Mouse (Mus musculus) thymus, postnatal 10 days (tissue): ENCODE measurements around the gene Thbs4.

ENCODE experiments used
- DNase-seq, 2 experiments: peaks; one replicate each; pipeline ENCODE4 v3.0.0; 2021; ENCODE audit warnings: low spot score in 2 of 2

Thbs4 gene

GRCm38 (mm10) chr13:92760519-92760918 is 34.1 kb downstream of the Thbs4 start:
- no peak for DNase-seq

GRCm38 (mm10) chr13:92759096-92759495 is 35.5 kb downstream of the Thbs4 start:
- DNase-seq, result no peak

DNA sequence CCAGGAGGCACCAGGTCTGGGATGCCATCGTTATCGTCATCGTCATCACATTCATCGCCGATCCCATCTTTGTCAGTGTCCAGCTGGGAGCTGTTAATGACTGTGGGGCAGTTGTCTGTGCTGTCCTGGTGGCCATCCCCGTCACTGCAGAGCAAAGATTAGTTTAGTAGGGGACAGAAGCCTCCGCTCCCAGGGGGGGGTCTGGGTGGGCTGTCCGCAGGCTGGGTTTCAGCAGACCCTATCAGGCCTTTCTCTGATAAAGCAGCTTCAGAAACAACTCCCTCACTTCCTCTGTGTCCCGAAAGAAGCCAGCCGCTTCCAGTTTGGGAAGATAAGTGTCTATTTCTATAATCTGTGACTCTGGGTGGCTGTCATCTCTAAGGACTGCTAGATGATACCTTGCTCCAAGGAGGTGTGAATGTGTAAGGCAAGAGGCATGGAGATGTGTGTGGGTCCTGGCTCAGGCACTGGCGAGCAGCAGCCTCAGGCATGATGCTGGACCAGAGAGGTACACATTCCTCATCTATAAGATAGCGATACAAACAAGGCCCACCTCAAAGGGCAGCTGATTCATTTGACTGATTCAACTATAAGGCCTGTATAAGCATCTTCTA is 36.5 kb downstream of the Thbs4 start:
- DNase-seq, result no peak

- no peak for DNase-seq
Observed at GRCm38 (mm10) chr13:92755036-92755435, 39.6 kb downstream of the Thbs4 start.

GRCm38 (mm10) chr13:92753676-92754075 is 40.9 kb downstream of the Thbs4 start:
- no peak for DNase-seq

DNA sequence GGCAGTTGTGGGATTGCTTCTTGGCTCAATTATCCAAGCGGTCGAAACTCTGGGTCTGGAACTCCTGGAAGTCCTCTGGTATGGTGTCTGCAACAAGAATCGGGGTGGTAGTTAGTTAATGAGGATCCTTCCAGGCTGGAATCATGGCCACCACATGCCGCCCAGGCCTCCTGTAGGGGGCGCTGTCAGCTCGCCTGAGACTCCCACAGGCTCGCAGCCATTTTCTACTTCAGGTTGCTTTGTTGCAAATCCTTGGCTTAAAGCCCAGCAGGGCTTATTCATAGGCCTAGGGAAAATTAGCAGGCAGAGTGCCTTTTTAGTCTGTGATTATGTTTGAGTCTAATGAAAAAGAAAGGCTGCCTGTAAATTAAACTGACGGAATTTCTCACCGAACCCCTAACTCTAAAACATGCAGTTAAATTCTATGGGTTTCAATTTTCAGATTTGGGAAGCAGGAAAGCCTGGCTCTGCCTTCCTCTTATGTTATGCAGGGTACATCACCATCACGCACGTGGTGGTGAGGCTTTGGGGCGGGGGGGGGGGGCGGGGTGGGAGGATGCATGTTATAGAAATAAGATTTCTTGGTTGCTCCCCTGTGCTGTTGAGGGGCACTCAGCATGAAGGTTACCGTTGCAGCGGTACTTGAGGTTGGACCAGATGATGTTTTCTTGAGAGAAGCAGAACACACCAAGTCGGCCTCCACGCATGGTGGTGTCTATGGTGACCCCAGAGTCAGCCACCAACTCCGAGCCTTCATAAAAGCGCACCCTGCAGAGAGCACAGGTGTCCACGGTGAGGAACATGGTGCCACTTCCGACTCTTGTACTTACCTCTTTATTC is 42.7 kb downstream of the Thbs4 start:
- no peak for DNase-seq

GRCm38 (mm10) chr13:92750976-92751518 is 43.6 kb downstream of the Thbs4 start:
- peak; percentile 46 to 76 for DNase-seq

GRCm38 (mm10) chr13:92743337-92743736 is 51.3 kb downstream of the Thbs4 start:
- DNase-seq, result no peak

DNA sequence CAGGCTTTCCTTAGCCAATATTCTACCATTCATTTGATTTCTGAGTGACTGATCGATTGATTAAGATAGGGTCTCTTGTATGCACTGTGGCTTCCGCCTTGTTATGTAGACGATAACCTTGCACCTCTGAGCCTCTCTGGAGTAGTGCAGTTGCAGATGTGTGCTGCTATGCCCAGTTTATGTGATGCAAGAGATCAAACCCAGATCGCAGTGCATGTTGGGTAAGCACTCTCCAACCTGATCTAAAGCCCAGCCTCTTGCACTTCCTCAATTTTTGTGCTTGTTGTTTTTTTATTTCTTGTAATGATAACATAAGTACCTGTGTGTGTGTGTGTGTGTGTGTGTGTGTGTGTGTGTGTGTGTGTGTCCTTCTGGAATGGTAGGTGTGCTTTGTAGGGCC is 51.7 kb downstream of the Thbs4 start:
- DNase-seq, result no peak

DNA sequence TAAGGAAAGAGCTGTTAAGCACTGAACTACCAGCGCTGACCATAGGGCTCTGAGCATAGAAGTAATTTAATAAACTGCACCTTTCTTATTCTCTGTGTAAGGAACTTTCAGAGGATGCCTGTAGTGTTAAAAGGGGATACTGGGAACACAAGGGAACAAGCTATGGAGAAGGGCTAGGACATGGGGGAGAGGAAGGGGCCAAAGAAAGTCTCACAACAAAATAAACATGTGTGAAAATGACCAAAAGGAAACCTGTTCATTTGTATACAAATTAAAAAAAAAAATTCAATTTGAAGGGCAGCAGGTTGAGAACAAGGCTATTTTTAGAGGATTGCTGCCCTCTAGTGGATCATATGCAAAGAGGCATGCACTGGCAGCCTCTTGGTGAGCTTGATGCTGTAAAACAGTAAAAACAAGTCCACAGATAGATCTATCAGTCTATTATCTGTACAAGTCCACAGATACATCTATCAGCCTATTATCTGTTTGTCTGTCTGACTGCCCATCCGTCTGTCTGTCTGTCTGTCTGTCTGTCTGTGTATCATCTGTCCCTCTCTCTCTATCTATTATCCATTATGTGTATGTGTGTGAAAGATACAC is 53.8 kb downstream of the Thbs4 start:
- DNase-seq, result peak in 1 of 2 experiments; percentile 36

DNA sequence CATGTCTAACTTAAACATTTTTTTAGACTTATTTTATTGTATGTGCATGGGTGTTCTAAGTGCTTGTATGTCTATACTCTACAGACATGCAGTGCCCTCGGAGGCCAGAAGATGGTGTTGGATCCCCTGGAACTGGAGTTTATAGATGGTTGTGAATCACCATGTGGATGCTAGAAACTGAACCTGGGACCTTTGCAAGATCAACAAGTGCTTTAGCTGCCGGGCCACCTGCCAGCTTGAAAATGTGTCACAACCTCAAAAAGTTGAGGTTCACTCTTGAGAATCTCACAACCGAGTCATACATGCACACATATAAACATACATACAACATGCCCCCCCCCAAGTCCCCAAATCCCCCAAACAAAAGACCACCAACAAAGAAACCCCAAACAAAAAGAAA is 54.8 kb downstream of the Thbs4 start:
- DNase-seq, result no peak

DNA sequence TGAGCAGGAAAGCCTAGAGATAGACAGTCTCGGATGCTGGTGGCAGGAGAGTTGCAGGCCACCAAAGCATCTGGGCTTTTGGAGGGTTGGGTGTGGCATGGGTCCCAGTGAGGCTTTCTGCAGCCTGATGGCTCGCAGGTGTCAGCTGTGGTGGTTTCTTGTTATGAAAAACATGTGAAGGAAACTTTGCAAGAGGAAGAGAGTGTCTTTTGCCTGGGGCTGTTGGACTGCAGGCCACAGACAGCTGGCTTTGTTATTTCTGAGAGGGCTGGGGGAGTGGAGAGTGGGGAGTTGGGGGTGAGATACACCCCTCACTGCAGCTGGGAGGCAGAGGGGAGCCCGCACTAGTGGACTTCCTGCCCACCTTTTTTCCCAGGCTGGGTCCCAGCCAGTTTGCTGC is 55.8 kb downstream of the Thbs4 start:
- peak; percentile 44 to 61 for DNase-seq

DNA sequence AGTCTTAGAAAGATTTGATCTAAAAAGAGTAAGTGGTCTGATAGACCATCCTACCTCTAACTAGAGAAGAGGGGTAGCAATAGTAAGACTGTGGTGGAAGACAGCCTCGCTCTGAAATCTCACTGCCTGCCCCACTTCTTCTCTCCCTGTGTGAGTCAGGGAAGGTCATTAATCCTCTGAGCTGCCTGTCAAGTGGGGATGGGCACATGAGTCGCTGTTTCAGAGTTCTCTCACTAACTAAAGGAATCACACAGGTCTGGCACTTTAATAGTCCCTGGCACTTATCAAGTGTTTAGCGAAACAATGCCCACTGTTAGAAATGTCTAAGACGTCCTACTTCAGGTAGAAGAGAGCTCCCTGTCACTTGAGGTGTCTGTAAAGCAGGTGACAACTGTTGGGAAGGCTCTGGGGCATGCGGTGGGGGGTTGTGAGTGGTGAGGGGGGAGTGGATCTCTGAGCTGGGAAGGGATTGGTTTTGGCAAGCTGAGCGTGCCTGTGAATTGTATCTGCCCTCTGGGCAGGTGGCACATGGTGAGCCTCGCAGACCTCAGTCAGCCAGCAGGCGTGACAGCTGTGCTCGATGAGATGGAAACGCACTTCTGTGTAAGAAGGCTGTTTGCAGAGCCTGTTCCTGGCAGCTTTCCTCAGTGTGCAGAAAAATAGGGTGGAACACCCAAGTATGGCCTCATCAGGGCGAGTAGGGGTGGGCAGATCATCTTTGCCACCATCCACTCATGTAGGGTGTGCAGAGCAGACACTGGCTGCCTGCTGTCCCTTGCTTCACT is 57.9 kb downstream of the Thbs4 start:
- peak; percentile 43 to 49 for DNase-seq

- no peak for DNase-seq
Observed at GRCm38 (mm10) chr13:92735693-92736092, 58.9 kb downstream of the Thbs4 start.

DNA sequence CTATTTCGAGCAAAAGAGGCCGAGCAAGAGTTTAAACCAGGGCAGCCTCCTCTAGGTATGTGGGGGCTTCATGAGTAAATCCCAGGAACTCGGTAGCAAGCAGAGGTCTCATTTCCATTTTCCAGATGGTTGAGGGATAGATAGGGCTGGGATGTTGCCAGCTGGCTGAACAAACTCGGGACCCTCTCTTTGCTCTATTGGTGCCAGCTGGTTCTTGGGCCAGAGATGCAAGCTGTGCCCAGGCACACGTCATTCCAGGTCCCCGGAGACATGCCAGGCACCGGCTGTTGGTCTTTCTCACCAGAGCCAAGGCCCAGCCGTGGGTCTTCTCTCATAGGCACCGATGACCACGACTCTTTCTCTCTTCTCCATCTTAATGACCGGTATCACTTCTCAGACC is 60.9 kb downstream of the Thbs4 start:
- no peak for DNase-seq

DNA sequence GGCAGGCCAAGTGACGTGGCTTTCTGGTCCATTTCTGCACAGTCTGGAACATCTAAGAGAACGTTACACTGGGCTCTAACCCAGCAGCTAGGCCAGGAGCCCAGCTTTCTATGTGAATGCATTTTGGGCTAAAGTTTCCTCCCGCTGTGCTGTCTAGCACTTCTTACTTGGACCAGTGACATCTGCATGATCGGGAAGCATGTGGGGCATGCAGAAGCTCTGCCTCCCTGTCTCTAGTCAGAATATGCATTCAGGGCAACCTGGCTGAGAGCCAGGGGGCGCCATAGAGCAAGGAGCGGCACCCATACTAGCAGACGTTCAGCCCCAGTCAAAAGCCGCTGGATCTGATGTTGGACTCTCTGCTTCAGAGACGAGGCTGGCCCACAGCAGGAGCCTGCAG is 61.4 kb downstream of the Thbs4 start:
- peak; percentile 73 to 93 for DNase-seq

DNA sequence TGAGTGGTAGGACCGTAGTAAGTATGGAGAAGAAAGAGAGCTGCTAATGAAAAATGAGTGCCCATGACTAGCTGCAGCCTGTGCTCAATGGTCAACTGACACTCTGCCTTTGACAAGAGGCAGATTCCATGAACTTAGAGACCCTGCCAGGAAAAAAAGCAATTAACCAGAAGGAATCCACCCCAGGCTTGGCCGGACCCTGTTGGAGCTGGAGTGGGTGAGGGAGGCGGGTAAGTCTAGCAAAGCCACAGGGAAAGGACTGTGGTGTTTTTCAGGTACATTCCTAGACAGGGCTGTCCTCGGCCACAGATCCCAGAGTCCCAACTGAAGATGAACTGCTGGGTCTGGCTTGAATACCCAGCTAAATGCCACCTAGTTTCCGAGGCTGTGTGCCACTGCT is 61.8 kb downstream of the Thbs4 start:
- DNase-seq, result no peak

- no peak for DNase-seq
Observed at GRCm38 (mm10) chr13:92731811-92732210, 62.8 kb downstream of the Thbs4 start.

- no peak for DNase-seq
Observed at GRCm38 (mm10) chr13:92729811-92730210, 64.8 kb downstream of the Thbs4 start.

- no peak for DNase-seq
Observed at GRCm38 (mm10) chr13:92722389-92722788, 72.2 kb downstream of the Thbs4 start.

- DNase-seq, result no peak
Observed at GRCm38 (mm10) chr13:92721006-92721405, 73.6 kb downstream of the Thbs4 start.
